Mouse (Mus musculus) midbrain, embryonic 16.5 days (tissue): ENCODE measurements around the gene Tmco4. TPM values are rescaled to one million over a fixed set of nuclear protein-coding genes. Genes with fewer than 3 reads are reported as not detected.

Experiments used
- ATAC-seq: fragments of 200-750 bp; cut with Nextera tagmentation; 2 replicates; pipeline ENCODE4 v1.8.0; 2017; ENCODE audit warnings: moderate TSS enrichment
- H3K27ac ChIP-seq: fragments of 300-500 bp; sonication (generic); 2 replicates; pipeline ENCODE4 v1.5.1; 2014; ENCODE audit warnings: mild to moderate bottlenecking, low read length, mixed read lengths
- H3K27me3 ChIP-seq: fragments of 300-500 bp; sonication (generic); 2 replicates; pipeline ENCODE4 v1.6.1; 2014; ENCODE audit warnings: low read depth, low read length, mixed read lengths; ENCODE audit not compliant: control insufficient read depth, insufficient read depth
- H3K36me3 ChIP-seq: fragments of 300-500 bp; sonication (generic); 2 replicates; pipeline ENCODE4 v1.6.1; 2014; ENCODE audit warnings: mild to moderate bottlenecking, low read length, moderate library complexity, mixed read lengths; ENCODE audit not compliant: control insufficient read depth, insufficient read depth
- H3K4me1 ChIP-seq: fragments of 300-500 bp; sonication (generic); 2 replicates; pipeline ENCODE4 v1.6.1; 2014; ENCODE audit warnings: mild to moderate bottlenecking, low read length, mixed read lengths; ENCODE audit not compliant: control insufficient read depth, insufficient read depth
- H3K4me2 ChIP-seq: fragments of 300-500 bp; sonication (generic); 2 replicates; pipeline ENCODE4 v1.6.1; 2014; ENCODE audit warnings: mild to moderate bottlenecking, low read length, mixed read lengths
- H3K4me3 ChIP-seq: fragments of 300-500 bp; sonication (generic); 2 replicates; pipeline ENCODE4 v1.5.1; 2014; ENCODE audit warnings: low read depth, mild to moderate bottlenecking, low read length, moderate library complexity, mixed read lengths
- H3K9ac ChIP-seq: fragments of 300-500 bp; sonication (generic); 2 replicates; pipeline ENCODE4 v1.6.1; 2014; ENCODE audit warnings: low read depth, low read length, mixed read lengths
- H3K9me3 ChIP-seq: fragments of 300-500 bp; sonication (generic); replicated peaks from 2 replicates; pipeline ENCODE4 v1.6.1; 2014; ENCODE audit warnings: mild to moderate bottlenecking, low read length, mixed read lengths; ENCODE audit not compliant: control insufficient read depth, poor library complexity, severe bottlenecking
- WGBS: fragments of 180-500 bp; shearing (Covaris S2); extraction: QIAGEN DNeasy Blood & Tissue Kit; methylation state at CpG from one replicate; pipeline ENCODE4 v1.1.7; 2014; 5-methylcytosine and 5-hydroxymethylcytosine counted together
- polyA plus RNA-seq: library from polyadenylated mRNA; unstranded; fragments of >200 nt; fragmentation: Nextera tagmentation; extraction: Ambion mirVana; gene quantifications from 2 replicates; pipeline ENCODE4 v1.2.1, GENCODE M21; 2015

Gene Tmco4
- polyA plus RNA-seq, 1 experiment from 2014 or later, result 0.84 TPM

DNA sequence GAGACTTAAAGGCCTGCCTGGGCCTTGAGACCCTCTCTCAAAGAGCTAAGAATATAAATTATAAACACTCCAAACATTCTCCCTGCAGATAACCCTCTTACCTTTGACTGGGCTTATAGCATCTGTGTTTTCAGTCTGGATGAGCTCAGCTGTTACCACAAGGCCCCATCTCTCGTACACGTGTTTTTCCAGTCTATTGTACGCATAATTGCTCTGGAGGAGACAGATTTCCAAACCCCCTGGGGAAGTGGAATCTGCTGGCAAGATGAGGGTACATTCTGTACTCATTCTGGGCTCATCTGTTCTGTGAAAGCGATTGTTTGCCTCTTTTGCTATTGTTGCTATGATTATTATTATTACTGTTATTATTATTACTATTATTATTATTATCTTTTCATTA, 46.3 kb downstream of the Tmco4 start:
- Histone ChIP-seq H3K4me1 (peaks cover under 1% of the 10 kb centered on the region; the same call in 1 of the 2 replicates), H3K27me3 (no peaks in the 10 kb centered on the region), H3K9ac (no peak overlapping the region), H3K27ac (no peak overlapping the region), H3K4me2 (no peak overlapping the region), H3K36me3 (no peaks in the 10 kb centered on the region), H3K9me3 (no peaks in the 10 kb centered on the region), H3K4me3 (no peak overlapping the region)
- 40% methylated on average over 4 of the region's 4 CpGs for WGBS
- no peak for ATAC-seq

DNA sequence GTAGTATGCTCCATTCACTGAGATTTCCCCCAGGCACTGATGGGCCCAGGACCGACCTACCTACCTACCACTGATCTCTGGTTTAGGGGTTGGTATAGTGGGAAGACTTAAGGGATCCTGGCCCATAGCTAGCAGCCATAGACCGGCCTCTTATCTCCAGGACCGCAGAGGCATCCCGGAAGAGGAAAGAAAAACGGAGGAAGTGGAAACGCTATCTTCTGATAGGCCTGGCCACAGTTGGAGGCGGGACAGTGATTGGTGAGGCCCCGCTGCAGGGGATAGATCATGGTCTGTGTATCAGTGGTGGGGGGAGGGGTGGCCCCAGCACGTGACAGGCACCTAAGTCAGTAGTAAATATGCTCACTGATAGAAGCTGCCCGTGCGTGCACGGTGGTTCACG, 46.7 kb downstream of the Tmco4 start:
- ATAC-seq, result no peak
- H3K27ac ChIP-seq, result no peak overlapping the region
- WGBS, result 74% methylated on average over 13 of the region's 13 CpGs

DNA sequence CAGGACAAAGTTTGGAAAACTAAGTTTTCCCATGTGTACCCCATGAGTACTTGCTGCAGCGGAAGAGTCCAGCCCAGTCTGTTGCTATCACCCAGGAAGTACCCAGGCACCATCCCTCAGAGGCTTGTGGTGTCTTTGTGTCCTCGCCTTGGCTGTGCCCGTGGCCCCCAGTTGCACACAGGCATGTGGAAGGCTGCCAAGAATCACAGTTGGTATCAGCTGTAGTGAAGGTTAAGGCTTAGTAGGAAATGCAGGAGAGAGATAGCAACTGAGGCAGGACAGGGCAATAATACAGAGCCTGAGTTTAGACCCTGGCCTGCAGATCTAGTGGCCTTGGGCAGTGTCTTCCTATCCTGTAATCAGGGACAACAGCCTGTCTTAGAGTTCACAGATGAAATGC, 47.7 kb downstream of the Tmco4 start:
- Histone ChIP-seq H3K27me3 (no peaks in the 10 kb centered on the region), H3K4me3 (no peak overlapping the region), H3K4me2 (no peak overlapping the region), H3K27ac (no peak overlapping the region), H3K36me3 (no peaks in the 10 kb centered on the region), H3K9ac (no peak overlapping the region), H3K4me1 (peaks cover 9% of the 10 kb centered on the region), H3K9me3 (no peaks in the 10 kb centered on the region)
- 77% methylated on average over 3 of the region's 3 CpGs for whole genome bisulfite sequencing
- no peak for ATAC-seq

More for the DNA sequence above, 46.7 kb downstream of the Tmco4 start:
- H3K4me1 ChIP-seq, result peaks cover 5% of the 10 kb centered on the region
- H3K4me3 ChIP-seq, result no peak overlapping the region
- H3K4me2 ChIP-seq, result no peak overlapping the region
- H3K9ac ChIP-seq, result no peak overlapping the region
- no peaks in the 10 kb centered on the region for H3K36me3 ChIP-seq
- H3K9me3 ChIP-seq, result no peaks in the 10 kb centered on the region
- no peaks in the 10 kb centered on the region for H3K27me3 ChIP-seq

DNA sequence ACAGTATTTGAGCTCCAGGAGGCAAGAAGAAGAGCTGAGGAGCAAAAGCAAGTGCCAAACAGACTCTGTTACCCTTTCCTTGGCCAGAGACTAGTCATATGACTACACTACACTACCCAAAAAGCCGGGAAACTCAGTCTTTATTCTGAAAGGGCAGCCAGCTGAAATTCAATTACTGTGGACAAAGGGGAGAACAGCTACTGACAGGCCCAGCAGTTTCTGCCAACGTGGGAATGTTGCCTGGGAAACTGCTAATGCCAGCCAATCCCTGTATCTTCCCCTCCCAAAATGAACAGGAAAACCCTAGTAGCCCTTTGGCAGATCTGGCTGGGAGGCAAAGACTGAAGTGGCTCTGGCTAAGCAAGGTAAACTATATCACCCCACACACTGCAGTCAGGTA, 51.7 kb downstream of the Tmco4 start:
- 3% methylated on average over 2 of the region's 2 CpGs for WGBS
- H3K36me3 ChIP-seq, result no peaks in the 10 kb centered on the region
- H3K9me3 ChIP-seq, result no peaks in the 10 kb centered on the region
- no peak overlapping the region for H3K4me3 ChIP-seq
- no peak overlapping the region for H3K4me2 ChIP-seq
- peak; percentile 80 for ATAC-seq
- no peaks in the 10 kb centered on the region for H3K27me3 ChIP-seq
- H3K27ac ChIP-seq, result peak overlapping the region; percentile 76
- H3K4me1 ChIP-seq, result peaks cover 9% of the 10 kb centered on the region
- 0 out of 2 replicates have a peak overlapping the region, but pooled peaks have one; percentile 1 for H3K9ac ChIP-seq

DNA sequence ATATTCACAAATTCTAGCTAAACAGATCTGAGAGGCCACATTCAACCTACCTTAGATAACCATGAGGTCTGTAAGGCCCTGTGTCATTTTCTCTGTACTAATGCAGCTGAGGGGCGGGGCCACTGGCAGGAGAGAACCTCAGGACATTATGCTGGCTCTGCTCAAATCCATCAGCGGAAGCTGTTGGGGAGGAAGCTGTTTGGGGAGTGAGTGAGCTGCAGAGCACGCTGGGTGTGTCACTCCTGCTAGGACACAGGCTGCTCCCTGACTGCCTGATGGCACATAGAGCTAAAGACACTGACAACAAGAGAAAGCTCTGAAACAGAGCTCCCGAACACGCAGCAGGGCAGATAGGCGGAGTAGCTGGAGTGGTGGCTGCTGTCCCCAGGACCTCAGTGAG, 58.0 kb downstream of the Tmco4 start:
- no peak overlapping the region for H3K27ac ChIP-seq
- H3K9ac ChIP-seq, result no peak overlapping the region
- ATAC-seq, result no peak
- WGBS, result 63% methylated on average over 6 of the region's 6 CpGs
- no peaks in the 10 kb centered on the region for H3K27me3 ChIP-seq
- no peaks in the 10 kb centered on the region for H3K36me3 ChIP-seq
- no peak overlapping the region for H3K4me3 ChIP-seq
- H3K9me3 ChIP-seq, result no peaks in the 10 kb centered on the region
- peaks cover 4% of the 10 kb centered on the region; the same call in 1 of the 2 replicates for H3K4me1 ChIP-seq
- no peak overlapping the region for H3K4me2 ChIP-seq

DNA sequence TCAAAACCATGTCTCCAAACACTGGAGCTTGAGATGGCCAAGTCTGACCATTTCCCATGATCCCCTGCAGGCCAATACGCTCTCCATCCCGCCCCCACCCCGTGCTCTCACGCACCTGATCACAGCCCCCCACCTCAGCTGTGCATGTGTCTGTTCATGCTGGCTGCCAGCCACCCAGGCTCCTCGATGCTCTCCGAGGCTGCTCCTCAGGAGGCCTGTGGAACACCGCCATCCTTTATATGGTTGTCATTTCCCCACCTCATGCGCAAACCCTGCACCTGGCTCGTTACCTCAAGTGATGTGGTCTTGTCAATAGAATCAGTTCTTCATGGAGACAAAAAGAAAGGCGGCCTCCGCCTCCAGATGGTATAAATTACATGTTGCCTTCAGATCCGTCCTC, 59.8 kb downstream of the Tmco4 start:
- H3K4me2 ChIP-seq, result no peak overlapping the region
- ATAC-seq, result no peak
- peaks cover 6% of the 10 kb centered on the region for H3K4me1 ChIP-seq
- H3K27ac ChIP-seq, result no peak overlapping the region
- H3K4me3 ChIP-seq, result no peak overlapping the region
- 75% methylated on average over 12 of the region's 12 CpGs for WGBS
- H3K36me3 ChIP-seq, result no peaks in the 10 kb centered on the region
- no peaks in the 10 kb centered on the region for H3K9me3 ChIP-seq
- no peak overlapping the region for H3K9ac ChIP-seq
- H3K27me3 ChIP-seq, result no peaks in the 10 kb centered on the region

DNA sequence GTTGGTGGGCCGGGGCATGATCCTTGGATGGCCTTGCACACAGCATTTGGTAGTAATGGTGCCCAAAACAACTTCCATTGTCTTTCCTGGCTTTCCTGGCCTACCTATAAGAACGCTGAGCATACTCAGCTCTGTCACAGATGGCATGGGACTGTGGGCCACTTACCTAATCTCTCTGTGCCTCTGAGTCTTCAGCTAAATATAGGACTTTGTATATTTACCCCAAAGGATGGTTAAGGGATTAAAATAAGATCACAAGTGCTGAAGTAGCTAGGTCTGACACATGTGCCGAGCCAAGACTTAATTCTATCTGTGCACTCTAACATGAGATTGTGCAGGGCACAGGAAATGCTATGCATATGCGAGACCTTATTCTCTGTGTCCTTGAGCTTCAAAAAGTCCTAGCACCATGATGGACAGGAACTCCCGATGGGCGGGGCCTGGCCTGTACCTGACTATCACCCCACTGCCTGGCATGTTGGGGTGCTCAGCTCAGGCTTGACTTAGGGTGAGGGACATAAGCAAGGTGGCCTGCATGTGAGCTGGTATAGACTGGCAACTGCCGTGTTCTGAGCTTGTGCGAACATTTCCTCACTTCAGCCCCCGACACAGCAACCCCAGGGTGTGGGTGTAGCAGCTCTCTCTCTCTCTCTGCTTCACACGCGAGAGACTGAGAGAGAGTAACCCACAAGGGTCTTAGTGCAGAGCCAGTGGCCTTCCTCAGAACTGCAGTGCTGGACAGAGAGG, 60.7 kb downstream of the Tmco4 start:
- H3K4me3 ChIP-seq, result no peak overlapping the region
- H3K27ac ChIP-seq, result no peak overlapping the region
- no peaks in the 10 kb centered on the region for H3K27me3 ChIP-seq
- WGBS, result 83% methylated on average over 11 of the region's 11 CpGs
- H3K4me2 ChIP-seq, result no peak overlapping the region
- H3K9me3 ChIP-seq, result no peaks in the 10 kb centered on the region
- peaks cover 14% of the 10 kb centered on the region for H3K4me1 ChIP-seq
- ATAC-seq, result no peak
- no peaks in the 10 kb centered on the region for H3K36me3 ChIP-seq
- H3K9ac ChIP-seq, result no peak overlapping the region

DNA sequence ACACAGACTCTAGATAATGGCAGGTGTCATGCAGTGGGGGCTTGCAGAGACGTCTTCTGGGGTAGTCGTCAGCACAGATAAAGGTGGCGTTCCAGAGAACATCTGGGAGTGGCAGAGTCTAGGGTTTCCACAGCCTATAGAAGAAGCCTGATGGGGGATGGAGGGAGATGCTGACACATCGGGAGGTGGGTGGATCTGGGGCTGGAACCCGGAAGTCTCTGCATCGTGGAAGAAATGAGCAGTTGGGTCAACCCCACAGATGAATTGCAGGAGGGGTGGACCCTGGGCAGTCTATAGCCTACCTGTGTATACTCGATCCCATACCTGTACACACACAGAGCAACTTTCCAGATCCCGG, 61.3 kb downstream of the Tmco4 start:
- ATAC-seq, result no peak
- no peak overlapping the region for H3K27ac ChIP-seq
- H3K4me1 ChIP-seq, result peaks cover 20% of the 10 kb centered on the region
- no peak overlapping the region for H3K4me2 ChIP-seq
- H3K9ac ChIP-seq, result no peak overlapping the region
- no peaks in the 10 kb centered on the region for H3K9me3 ChIP-seq
- WGBS, result 86% methylated on average over 8 of the region's 8 CpGs
- H3K4me3 ChIP-seq, result no peak overlapping the region
- no peaks in the 10 kb centered on the region for H3K27me3 ChIP-seq
- no peaks in the 10 kb centered on the region for H3K36me3 ChIP-seq

DNA sequence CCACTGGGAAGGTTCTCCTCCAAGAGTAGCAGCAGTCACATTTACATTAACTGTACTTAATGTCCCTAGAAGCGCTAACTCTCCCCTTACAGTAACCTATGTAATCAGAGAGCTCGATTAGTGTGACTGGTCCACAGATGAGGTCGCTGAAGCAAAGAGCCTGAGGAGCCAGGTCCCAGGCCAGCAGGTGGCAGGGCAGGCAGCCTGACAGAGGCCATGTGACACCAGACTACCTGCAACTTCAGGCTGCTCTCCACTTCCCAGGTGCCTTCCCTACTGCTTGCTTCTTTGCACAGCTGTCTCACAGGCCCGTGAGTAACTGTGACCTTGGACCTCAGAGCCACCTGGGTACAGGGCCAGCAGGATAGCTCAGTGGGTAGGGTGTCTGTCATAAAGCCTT, 61.9 kb downstream of the Tmco4 start:
- H3K9me3 ChIP-seq, result no peaks in the 10 kb centered on the region
- no peak overlapping the region for H3K9ac ChIP-seq
- H3K27me3 ChIP-seq, result no peaks in the 10 kb centered on the region
- peaks cover 22% of the 10 kb centered on the region for H3K4me1 ChIP-seq
- no peak overlapping the region for H3K27ac ChIP-seq
- H3K4me2 ChIP-seq, result no peak overlapping the region
- ATAC-seq, result no peak
- no peaks in the 10 kb centered on the region for H3K36me3 ChIP-seq
- no peak overlapping the region for H3K4me3 ChIP-seq
- 57% methylated on average over 4 of the region's 4 CpGs for WGBS
